Mouse (Mus musculus) lung, adult 2 months (tissue): ENCODE measurements at regions not wholly inside any gene's neighbourhood (a gene's known extent, or its start where the extent isn't known, plus 50 kb on each side); places are given as distances from the start of the nearest gene placed in this dataset.

Source experiments
- DNase-seq: peaks from one replicate; pipeline ENCODE4 v3.0.0; 2022
- H3K4me1 ChIP-seq: fragments of 200-500 bp; 2 replicates; pipeline ENCODE4 v1.6.1; 2011; ENCODE audit warnings: low read length; ENCODE audit not compliant: control insufficient read depth, insufficient read depth
- H3K4me3 ChIP-seq: fragments of 200-500 bp; replicated peaks from 2 replicates; pipeline ENCODE3; 2011; ENCODE audit warnings: low read depth, mild to moderate bottlenecking, control low read depth, low read length; ENCODE audit errors: extremely low read depth
- CTCF ChIP-seq: fragments of 200-500 bp; IDR thresholded peaks from 2 replicates; pipeline ENCODE4 v1.5.1; 2011; ENCODE audit warnings: mild to moderate bottlenecking, low read length, control low read depth; ENCODE audit not compliant: insufficient read depth
- POLR2A ChIP-seq: fragments of 200-500 bp; IDR thresholded peaks from 2 replicates; pipeline ENCODE4 v1.6.1; 2011; ENCODE audit warnings: low read depth, mild to moderate bottlenecking, control low read depth, low read length, borderline replicate concordance; ENCODE audit errors: extremely low read depth
- WGBS: fragments of 180-500 bp; shearing (Covaris S2); methylation state at CpG from one replicate; pipeline ENCODE4 v1.1.7; 2018; 5-methylcytosine and 5-hydroxymethylcytosine counted together

DNA sequence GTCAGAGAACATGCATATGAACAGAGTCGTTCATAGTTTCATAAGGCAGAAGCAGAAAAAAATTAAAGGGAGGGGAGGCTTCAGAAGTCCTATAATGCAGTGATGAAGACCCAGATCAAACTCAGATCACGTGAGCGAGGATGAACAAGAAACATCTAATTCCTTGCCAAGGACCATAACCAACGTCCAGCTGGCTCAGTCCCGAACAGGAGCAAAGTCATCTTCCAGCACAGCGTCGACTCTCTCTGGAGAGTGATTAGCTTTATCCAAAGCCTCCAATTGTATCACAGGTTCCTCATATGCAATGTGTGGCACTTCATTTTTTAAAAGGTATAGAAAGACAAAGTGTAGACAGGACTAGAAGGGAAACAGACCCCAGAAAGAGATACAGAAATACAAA, 204.2 kb upstream of the Tas2r119 start:
- DNase-seq = no peak
- Histone ChIP-seq H3K4me1 (no peaks in the 10 kb centered on the region), H3K4me3 (no peak overlapping the region)
- WGBS = 87% methylated on average over 7 of the region's 7 CpGs
- TF ChIP-seq POLR2A (no peak), CTCF (no peak)

DNA sequence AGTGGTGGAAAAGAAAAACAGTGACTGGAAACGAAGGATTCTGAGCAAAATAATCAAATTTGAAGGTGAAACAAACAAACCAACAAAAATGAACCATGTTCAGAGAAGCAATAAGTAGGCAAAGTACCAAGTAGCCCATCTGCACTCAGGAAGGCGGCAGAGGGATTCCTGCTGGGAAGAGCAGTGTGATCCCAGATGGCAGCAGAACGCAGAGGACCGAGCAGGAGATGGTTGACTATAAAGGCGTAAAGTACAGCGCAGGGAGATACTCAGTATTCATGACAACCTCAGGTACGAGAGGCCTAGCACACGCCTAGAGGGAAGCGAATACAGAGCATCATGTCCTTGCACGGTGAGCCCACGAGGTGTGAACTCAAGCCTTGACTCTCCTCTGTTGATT, 203.2 kb upstream of the Tas2r119 start:
- TF ChIP-seq CTCF = no peak
- TF ChIP-seq POLR2A = no peak
- DNase-seq = no peak
- 87% methylated on average over 11 of the region's 11 CpGs for WGBS
- H3K4me1 ChIP-seq = no peaks in the 10 kb centered on the region
- no peak overlapping the region for H3K4me3 ChIP-seq

DNA sequence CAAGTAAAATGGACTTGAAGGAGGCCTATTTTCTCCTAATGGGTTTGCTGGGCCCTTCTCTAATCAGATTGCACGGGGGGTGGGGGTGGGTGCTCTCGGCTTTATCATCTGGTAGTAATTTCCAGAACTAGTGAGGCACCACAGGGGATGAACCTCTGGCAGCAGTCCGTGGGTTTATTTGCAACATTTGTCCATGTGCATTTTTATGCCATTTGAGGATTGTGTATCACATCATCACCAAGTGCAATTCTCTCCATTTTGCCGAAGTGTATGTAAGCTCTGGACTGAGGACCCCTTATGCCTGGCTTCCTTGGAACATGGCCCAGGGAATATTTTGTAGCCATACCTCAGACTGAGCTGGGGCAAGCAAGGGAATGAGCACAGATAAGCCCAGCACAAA, 200.6 kb upstream of the Tas2r119 start:
- WGBS = 60% methylated on average over 4 of the region's 4 CpGs

DNA sequence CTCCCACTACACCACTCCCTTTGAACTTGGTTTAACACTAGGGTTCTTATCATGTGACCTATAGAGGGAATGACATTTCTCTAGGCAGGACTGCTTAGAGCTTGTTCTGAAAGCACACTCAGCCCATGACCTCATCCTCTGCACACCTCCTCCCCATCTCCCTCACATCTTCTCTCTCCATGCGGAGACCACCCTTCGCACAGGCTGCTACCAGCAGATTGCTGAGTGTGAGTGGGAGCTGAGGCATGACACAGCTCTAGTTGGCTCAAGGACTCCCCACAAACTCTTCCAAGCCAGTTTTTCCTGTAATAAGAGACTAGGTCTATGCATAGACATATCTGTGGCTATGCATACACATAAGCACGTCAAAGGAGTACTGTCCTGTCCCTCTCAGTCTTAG, 199.5 kb upstream of the Tas2r119 start:
- no peak for TF ChIP-seq CTCF
- no peak for TF ChIP-seq POLR2A
- WGBS = 80% methylated on average over 3 of the region's 3 CpGs
- Histone ChIP-seq H3K4me1 (no peaks in the 10 kb centered on the region), H3K4me3 (no peak overlapping the region)
- DNase-seq = no peak

More for the DNA sequence above, 200.6 kb upstream of the Tas2r119 start:
- H3K4me3 ChIP-seq = no peak overlapping the region
- no peaks in the 10 kb centered on the region for H3K4me1 ChIP-seq
- TF ChIP-seq POLR2A (no peak), CTCF (no peak)
- DNase-seq = no peak

DNA sequence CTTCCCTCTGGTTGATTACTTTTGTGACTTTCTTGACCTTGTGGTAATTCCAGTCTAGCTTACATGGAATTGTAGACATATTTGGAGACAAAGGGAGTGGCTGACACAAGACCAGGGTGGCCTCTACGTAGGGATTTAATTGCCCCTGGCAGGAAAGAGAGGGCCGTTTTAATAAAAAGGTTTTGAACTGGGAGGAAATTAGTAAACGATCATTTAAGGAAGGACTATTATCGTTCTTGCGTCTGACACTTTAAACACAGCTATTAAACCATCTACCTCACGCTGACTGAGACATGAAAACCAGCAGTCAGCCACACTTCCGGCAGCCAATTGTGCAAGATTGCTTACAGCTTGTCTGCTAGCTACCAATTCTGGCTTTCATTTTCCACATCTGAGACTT, 197.1 kb upstream of the Tas2r119 start:
- DNase-seq = no peak
- 55% methylated on average over 7 of the region's 7 CpGs for whole genome bisulfite sequencing
- Histone ChIP-seq H3K4me1 (no peaks in the 10 kb centered on the region), H3K4me3 (no peak overlapping the region)
- no peak for TF ChIP-seq POLR2A
- no peak for TF ChIP-seq CTCF

DNA sequence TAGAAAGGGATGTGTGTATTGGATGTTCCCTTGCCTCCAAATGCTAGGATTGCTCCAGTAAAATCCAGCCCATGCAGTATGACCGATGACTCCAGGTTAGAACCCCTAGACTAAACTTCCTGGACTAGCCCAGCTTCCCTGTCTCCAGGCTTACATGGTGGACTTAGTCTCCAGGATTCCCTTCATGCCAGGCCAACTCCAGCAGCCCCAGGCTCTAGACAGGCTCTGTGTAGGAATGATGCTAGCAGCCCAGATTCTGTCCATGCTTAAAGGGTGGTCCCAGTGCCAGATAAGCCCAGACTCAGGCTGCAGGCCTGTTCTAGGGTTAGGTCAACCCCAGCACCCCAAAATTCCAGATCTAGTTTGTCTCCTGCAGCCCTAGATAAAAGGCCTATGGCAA, 196.3 kb upstream of the Tas2r119 start:
- H3K4me1 ChIP-seq = no peaks in the 10 kb centered on the region
- H3K4me3 ChIP-seq = no peak overlapping the region
- DNase-seq = no peak
- TF ChIP-seq POLR2A = no peak
- no peak for TF ChIP-seq CTCF
- WGBS = 88% methylated on average over 1 of the region's 1 CpGs

DNA sequence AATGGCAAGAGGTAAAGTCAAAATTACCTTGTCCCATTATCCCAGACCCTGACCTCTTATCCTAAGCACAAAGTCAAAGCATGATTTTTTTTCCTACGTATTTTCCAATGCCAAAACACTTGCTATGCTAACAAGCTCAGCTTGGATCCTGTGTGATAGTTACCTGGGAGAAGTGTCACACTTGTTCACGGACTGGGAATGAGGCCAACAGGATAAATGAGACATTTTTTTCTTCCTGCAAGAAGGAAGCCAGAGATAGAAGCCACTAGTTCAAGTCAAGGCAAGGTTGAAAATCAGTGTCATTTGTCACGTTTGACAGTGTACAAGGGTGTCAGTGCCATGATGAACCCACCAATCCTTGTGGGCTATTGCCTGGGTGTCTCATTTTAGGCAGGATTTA, 189.8 kb upstream of the Tas2r119 start:
- Histone ChIP-seq H3K4me1 (no peaks in the 10 kb centered on the region), H3K4me3 (no peak overlapping the region)
- TF ChIP-seq POLR2A = no peak
- no peak for TF ChIP-seq CTCF
- WGBS = 58% methylated on average over 3 of the region's 3 CpGs
- DNase-seq = no peak

DNA sequence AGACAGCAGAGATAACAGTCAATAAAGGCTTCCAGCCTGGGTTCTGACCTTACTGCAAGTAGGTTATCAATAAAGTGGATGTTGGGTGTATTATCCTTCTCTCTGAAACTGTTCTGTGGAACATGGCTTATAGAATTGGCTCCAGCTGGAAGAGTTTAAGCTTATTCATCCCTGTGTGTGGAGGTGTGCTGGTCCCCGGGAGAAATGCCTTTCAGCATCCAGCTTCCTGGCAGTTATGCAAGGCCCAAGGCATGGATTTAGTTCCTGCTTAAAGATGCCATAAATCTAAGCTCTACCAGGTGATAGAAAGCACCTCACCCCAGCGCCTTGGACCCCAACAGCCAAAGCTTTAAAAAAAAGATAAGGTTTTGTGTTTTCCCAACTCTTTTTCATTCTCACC, 188.0 kb upstream of the Tas2r119 start:
- WGBS = 75% methylated on average over 2 of the region's 2 CpGs
- Histone ChIP-seq H3K4me3 (no peak overlapping the region), H3K4me1 (no peaks in the 10 kb centered on the region)
- TF ChIP-seq CTCF = no peak
- TF ChIP-seq POLR2A = no peak
- no peak for DNase-seq

DNA sequence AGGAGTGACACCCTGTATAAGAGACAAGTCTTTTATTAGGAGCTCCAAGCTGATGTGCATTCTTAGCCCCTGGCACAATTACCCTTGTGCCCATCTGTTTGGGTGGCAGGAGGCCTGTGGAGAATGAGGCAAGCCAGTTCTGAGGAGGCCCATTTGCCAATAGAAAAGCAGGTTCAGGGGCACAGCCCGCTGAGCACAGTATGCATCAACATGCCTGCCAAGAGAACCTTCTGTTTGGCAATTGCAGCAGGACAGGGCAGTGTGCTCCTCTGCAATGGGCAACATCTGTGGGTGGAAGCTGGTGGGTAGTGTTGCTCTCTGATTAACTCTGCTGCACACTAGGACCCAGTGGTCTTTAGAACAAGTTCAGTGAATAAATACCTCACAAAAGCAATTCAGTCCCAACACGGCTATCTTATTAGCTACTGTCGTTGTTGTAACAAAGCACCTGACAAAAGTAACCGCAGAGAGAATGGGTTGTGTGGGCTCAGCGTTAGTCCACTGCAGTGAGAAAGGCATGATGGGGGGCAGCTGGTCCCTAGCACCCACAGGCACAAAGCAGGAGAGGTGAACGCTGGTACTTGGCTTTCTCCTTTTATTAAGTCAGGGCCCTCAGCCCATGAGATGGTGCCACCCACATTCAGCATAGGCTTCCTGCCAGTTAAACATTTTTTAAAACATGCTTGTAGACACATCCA, 187.3 kb upstream of the Tas2r119 start:
- Histone ChIP-seq H3K4me1 (no peaks in the 10 kb centered on the region), H3K4me3 (no peak overlapping the region)
- DNase-seq = no peak
- WGBS = 86% methylated on average over 6 of the region's 6 CpGs
- TF ChIP-seq CTCF (no peak), POLR2A (no peak)

DNA sequence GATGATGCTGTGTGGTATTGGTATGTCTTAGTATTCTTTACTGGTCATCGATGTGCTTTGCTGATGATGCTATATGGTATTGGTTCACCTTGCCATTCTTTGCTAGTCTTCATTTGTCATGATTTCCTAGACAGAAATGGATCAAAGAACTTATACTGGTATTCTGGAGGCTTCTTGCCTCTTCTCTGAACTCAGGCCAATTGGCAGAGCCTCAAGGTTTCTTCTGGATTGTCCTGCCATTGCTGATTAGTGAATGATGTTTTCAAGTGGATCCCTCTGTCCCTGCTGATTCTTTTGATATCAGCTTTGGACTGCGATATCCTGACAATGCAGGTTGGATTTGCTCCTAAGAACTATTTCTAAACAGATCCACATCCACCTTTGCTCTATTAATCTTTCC, 179.1 kb upstream of the Tas2r119 start:
- H3K4me3 ChIP-seq = no peak overlapping the region
- TF ChIP-seq CTCF (no peak), POLR2A (no peak)
- no peaks in the 10 kb centered on the region for H3K4me1 ChIP-seq
- 93% methylated on average over 2 of the region's 2 CpGs for WGBS
- no peak for DNase-seq
